Mouse (Mus musculus): Measurements from ENCODE around the gene Map1a.

Gene Map1a

DNA sequence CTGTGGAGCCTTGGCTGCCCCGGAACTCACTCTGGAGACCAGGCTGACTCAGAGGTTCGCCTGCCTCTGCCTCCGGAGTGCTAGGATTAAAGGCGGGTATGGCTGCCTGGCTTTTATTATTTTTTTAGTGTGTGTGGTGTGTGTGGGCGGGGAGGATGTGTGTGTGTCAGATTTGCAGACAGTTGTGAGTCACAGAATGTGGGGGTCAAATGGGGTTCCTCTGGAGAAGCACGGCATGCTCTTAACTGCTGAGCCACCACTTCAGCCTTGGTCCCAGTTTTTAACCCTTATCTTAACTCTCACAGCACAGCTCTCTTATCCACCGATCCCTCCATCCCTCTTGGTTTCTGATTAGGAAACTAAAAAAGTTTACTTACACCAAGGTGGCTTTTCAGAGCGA is 26.9 kb downstream of the Map1a start:
- no peak for DNase-seq

DNA sequence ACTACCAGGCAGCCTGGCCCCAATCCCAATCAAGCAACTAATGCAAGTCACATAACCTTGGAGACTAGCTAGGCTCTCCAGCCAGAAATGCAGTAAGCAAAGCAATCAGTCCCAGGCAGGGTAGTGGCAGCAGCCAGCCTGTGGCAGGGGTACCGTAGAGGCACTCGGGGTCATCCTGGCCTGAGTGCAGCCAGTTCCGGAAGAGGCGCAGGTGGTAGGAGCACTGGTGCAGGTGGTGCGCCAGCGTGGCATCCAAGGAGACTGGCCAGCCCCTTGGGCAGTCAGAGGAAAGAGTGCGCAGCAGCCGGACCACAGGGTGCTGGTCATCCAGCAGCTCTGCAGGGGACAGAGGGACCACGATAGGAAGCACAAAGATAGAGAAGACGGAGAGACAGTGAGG is 33.6 kb downstream of the Map1a start:
- DNase-seq, result no peak

DNA sequence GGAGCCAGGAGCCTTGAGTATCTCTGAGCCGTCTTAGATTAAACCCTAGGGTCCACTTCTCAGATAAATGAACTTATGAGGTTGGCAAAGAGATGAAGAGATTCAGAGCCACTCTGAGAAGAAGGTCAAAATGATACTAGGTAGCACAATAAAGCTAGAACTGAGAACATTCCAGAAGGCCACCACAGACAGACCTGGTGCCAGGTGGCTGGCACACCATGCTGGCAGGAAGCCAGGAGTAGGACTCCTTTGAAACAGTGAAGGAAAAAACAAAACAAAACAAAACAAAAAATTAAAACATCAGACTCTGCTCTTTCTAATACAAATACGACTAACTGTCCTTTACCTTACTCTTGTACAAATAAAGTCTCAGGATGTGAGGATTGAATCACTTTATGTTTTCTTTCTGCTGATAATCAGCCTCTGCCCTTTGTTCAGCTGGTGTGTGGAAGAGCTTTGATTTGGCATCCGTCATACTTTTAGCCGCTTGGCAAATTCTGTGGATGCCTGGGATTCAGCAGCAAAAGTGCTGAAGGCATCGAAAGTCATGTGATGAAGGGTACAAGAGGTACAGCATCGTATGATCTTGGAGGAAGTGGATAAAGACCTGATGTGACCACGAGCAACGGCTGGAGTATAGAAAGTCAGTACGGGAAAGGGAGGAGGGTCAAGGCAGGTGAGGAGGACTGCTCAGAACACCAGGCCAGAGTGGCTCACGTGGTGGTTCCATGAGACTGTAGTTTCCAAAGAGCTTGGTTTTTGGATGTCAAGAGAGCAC is 34.5 kb downstream of the Map1a start:
- DNase-seq, result no peak

DNA sequence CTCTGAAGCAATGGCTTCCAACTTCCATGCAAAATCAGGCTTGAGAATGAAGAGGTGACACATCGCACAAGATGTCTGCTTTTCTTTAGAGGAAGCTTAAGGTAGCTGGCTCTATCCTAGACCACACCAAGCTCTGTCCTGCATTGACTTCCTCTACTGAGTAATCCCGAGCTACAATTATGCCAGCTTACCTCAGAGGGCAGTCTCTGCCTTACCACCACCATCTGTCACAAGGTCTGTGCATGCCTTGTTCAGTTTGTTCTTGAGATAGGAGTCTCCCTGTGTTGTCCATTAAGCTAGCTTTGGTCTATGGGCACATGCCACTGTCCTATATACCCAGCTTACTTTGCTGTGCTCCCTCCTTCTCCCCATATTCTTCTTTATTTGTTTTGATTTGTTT is 40.1 kb downstream of the Map1a start:
- DNase-seq, result peak; percentile 43

DNA sequence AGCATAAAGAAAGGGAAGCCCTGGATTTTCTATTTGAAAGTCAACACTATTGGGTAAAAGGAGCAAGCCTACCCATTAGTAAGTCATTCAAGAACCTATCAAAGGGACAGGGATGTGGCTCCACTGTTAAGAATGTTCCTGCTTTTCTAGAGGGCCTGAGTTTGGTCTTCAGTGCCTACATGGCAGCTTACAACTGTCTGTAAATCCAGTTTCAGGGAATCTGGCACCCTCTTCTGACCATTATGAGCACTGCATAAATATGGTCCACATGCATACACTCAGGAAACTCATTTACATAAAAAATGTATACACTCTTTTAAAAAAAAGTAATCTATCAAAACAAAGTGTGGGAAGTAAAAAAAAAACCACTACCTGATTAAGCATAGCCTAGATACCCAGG is 49.7 kb downstream of the Map1a start:
- DNase-seq, result no peak

DNA sequence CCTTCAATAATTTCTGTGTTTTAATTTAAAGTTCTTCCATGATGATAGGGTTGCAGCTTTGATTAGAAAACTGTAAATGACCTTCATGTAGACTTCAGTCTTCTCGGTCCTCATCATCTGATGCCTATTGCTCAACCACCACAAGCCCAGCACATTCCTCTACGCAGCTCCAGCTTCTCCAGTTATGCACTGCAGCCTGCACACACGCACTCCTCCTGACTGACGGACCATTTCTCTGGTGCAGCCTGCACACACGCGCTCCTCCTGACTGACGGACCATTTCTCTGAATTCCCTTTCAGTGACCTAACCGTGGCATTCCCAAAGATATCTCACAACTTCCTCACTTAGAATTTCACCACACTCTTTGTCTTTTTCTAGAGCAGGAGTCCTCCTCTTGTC is 63.8 kb downstream of the Map1a start:
- DNase-seq, result no peak

DNA sequence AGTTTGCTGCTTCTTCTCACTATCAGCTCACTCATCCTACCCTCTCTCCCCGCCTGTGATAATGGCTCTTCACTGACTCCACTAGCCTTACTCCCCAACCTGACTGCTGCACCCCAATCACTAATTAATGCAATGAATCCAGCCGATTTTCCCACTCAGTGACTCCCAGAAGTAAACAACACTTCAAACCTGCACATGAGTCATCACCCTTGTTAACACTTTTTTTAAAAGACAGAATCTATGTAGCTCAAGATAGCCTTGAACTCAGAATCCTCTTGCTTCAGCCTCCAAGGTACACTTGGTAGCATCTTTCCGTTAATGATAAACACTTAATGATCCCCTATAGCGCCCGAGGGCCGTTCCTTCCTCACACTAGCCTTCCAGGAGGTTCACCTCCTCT is 65.0 kb downstream of the Map1a start:
- no peak for DNase-seq

DNA sequence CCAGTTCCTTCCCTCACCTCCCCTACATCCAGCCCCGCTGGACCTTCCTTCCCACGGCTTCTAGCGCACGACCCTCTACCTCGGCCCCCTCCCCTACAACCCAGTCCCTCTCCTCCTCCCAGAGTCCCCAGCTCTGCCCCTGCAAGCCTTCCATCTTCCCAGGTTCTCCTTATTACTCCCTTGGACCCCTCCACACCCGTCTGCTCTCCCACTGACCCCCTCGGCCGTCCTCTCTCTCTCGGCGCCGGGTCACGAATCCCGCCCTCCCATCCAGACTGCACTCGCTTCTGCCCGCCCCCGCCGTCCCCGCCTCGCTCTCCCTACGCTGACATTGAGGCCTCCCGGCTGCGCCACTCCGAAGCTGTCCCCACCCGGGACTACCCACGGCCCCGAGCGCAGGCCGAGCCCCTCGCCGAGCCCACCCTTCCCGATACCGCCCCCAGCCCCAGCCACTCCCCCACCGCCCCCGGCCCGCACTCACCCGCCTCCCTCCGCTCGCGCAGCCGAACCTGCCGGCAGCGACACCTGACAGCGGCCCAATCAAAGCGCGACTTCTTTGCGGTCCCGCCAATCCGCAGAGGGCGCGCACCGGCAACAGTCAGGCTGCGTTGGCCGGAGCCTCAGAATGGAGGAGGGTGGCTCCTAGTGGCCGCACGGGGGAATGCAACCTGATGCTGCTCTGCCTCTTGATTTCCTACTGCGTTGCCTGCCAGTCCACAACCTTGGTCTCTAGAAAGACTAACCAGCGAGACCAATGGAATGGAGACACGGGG is 65.6 kb downstream of the Map1a start, which contains the start of gene Ppip5k1:
TSS of gene Ppip5k1 (minus strand) at position 577 of the 773 bp plus-strand sequence.
- DNase-seq, result peak; percentile 98

DNA sequence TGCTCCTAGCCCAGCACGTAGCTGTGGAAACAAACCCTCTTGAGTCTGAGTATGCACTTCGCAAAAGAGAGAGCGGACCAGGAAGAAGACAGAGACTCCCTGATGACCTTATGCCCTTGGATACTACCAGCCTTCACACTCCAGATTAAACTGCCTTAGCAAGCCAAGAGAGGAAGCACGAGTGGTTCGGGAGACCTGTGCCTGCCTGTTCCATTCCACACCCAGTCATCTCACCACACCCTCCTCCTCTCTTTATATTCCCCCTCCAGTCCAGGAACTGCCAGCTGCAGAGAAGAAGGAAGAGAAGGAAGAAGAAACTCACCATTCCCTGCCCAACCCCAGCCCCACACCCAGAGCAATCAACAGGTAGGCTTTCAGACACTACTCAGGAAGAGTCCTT is 68.1 kb downstream of the Map1a start, which contains the start of gene Ckmt1:
TSS of gene Ckmt1 (plus strand) at position 221 of the 400 bp plus-strand sequence.
- DNase-seq, result no peak

DNA sequence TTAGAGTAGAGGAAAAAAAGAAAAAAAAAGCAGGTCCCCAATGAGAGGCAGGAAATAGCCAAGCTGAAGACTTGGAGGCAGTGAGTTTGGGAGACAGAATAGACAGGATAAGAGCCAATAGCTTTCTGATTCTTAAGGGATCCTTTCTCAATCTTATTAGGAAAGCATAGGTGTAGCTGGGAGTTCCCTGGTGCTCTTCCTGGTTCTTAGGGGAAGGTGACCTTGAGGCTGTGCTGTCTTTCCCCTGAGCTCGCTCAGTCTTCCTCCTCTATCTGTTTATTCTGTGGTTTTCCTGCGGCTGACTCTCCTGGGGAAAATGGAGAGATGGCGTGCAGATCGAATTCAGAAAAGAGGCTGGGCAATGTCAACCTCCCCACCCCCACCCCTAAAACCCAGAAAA is 68.6 kb downstream of the Map1a start:
- DNase-seq, result no peak

DNA sequence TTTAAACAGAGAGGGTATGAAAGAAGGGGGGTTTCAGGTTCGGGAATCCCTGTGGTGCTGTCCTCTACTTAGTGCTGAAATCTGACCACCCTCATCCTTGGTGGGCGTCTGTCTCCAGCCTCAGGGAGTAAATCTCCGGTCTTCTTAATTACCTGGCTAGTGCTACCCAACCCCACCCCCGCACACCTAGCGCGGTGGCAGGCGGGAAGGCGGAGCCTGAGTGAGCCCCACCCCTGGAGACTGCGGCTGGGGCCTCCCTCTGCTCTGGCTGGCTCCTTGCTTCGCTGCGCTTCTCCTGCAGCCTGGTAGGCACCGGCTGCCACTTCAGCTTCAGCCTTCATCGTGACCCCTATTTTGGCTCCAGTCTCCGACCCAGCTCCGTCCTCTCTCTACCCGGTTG is 69.0 kb downstream of the Map1a start:
- DNase-seq, result peak; percentile 66

DNA sequence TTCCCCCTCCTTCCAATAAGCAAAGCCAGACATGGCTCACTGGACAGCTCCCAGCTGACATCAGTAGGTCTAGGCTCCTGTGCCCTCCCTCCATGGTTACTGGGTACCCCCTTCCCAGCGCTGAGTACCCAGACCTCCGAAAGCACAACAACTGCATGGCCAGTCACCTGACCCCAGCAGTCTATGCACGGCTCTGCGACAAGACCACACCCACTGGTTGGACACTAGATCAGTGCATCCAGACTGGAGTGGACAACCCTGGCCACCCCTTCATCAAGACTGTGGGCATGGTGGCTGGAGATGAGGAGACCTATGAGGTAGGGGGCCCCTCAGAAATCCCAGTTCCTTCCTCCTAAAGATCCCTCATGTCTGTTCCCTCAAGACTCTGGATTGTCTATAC is 70.1 kb downstream of the Map1a start:
- DNase-seq, result peak; percentile 21

Data from retina, postnatal 1 day (tissue).